Mouse (Mus musculus) gonadal fat pad, adult 2 months (tissue): ENCODE measurements around the gene Kif23. TPM values are rescaled to one million over a fixed set of nuclear protein-coding genes. Genes with fewer than 3 reads are reported as not detected.

Experiments used
- DNase-seq: peaks from one replicate; pipeline ENCODE4 v3.0.0-alpha.2; 2012; ENCODE audit warnings: low read depth
- polyA plus RNA-seq: library from polyadenylated mRNA; depleted of rRNA; stranded (reverse); fragments of >200 nt; gene quantifications from 2 replicates; pipeline ENCODE4 v1.2.3, GENCODE M21; 2012

Gene Kif23
- polyA plus RNA-seq, 1 experiment: 0.92 TPM

GRCm38 (mm10) chr9:61906912-61907311 is 39.7 kb downstream of the Kif23 start:
- DNase-seq: no peak

GRCm38 (mm10) chr9:61905576-61905975 is 41.0 kb downstream of the Kif23 start:
- peak; percentile 62 for DNase-seq

GRCm38 (mm10) chr9:61904201-61904600 is 42.4 kb downstream of the Kif23 start:
- no peak for DNase-seq

- DNase-seq: no peak
Measured at GRCm38 (mm10) chr9:61902445-61902844, 44.1 kb downstream of the Kif23 start.

GRCm38 (mm10) chr9:61901574-61901973 is 45.0 kb downstream of the Kif23 start:
- no peak for DNase-seq

- DNase-seq: no peak
Measured at GRCm38 (mm10) chr9:61899804-61900203, 46.8 kb downstream of the Kif23 start.

GRCm38 (mm10) chr9:61898401-61898800 is 48.2 kb downstream of the Kif23 start:
- no peak for DNase-seq

- DNase-seq: no peak
Measured at GRCm38 (mm10) chr9:61895014-61895413, 51.6 kb downstream of the Kif23 start.

- no peak for DNase-seq
Measured at GRCm38 (mm10) chr9:61889855-61890254, 56.7 kb downstream of the Kif23 start.

- DNase-seq: no peak
Measured at GRCm38 (mm10) chr9:61887661-61888379, 58.8 kb downstream of the Kif23 start.

- DNase-seq: no peak
Measured at GRCm38 (mm10) chr9:61885964-61886363, 60.6 kb downstream of the Kif23 start.

GRCm38 (mm10) chr9:61884936-61885335 is 61.6 kb downstream of the Kif23 start:
- DNase-seq: no peak

GRCm38 (mm10) chr9:61884375-61884774 is 62.2 kb downstream of the Kif23 start:
- no peak for DNase-seq

- DNase-seq: no peak
Measured at GRCm38 (mm10) chr9:61882179-61882578, 64.4 kb downstream of the Kif23 start.

- DNase-seq: no peak
Measured at GRCm38 (mm10) chr9:61878889-61879288, 67.7 kb downstream of the Kif23 start.

- DNase-seq: no peak
Measured at GRCm38 (mm10) chr9:61877373-61878112, 69.0 kb downstream of the Kif23 start.

GRCm38 (mm10) chr9:61873325-61873724 is 73.2 kb downstream of the Kif23 start:
- no peak for DNase-seq

- no peak for DNase-seq
Measured at GRCm38 (mm10) chr9:61872246-61872941, 74.2 kb downstream of the Kif23 start.

- DNase-seq: no peak
Measured at GRCm38 (mm10) chr9:61871839-61872238, 74.7 kb downstream of the Kif23 start.

GRCm38 (mm10) chr9:61867659-61868058 is 78.9 kb downstream of the Kif23 start:
- DNase-seq: no peak
